Mouse (Mus musculus): ENCODE measurements around the gene Setd2.
A peak's percentile ranks its signal among the peaks of the same experiment; 100 is the strongest.

The Setd2 gene

GRCm38 (mm10) chr9:110654726-110655650 lies 122.6 kb downstream of the Setd2 start:
- DNase-seq (ENCODE audit: low read depth): no peak

DNA sequence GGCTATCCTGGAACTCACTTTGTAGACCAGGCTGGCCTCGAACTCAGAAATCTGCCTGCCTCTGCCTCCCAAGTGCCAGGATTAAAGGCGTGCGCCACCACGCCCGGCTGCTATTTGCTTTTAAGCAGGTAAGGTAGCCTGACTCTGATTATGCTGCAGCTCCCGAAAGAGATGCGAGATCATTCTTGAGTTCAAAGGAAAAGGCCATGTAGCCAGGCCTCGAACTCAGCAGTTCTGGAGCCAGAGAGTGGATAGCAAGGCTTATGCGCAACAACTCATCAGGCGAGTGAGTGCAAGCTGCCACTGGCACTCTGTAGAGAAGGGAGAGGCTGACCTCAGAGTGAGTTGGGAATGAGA lies 123.2 kb downstream of the Setd2 start:
- no peak for DNase-seq (ENCODE audit: low read depth)

GRCm38 (mm10) chr9:110656249-110657221 lies 124.1 kb downstream of the Setd2 start, which contains the start of gene Ccdc12:
Gene Ccdc12 (plus strand): TSS chr9:110656503.
- peak; percentile 95 for DNase-seq (ENCODE audit: low read depth)

DNA sequence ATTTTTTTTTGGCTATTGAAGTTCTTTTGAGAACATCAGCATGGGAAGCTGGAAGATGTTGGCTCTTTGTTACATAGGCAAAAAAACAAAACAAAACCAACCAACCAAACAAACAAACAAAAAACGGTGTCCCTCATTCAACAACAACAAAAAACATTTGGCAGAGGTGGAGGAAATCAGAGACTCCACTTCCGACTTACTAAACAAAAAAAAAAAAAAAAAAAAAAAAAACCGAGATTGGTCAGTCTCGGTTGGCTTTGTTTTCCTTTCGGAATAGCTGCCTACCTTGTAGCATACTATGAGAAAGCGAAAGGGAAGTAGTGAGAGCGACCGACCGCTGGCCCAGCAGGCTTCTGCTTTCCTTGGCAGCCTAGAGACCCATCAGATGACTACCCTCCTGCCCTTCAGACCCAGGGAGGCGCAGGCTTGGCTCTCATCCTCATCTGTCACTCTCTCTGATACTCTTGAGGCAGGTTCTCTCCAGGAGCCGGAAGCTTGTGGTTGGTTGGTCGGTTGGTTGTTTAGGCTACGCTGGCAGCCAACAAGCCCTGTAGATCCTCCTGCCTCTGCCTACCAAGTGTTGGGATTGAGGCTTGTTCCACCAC lies 125.2 kb downstream of the Setd2 start:
- DNase-seq (ENCODE audit: low read depth): no peak

GRCm38 (mm10) chr9:110659521-110659920 lies 127.1 kb downstream of the Setd2 start:
- no peak for DNase-seq (ENCODE audit: low read depth)

GRCm38 (mm10) chr9:110660208-110660607 lies 127.8 kb downstream of the Setd2 start:
- DNase-seq (ENCODE audit: low read depth): no peak

DNA sequence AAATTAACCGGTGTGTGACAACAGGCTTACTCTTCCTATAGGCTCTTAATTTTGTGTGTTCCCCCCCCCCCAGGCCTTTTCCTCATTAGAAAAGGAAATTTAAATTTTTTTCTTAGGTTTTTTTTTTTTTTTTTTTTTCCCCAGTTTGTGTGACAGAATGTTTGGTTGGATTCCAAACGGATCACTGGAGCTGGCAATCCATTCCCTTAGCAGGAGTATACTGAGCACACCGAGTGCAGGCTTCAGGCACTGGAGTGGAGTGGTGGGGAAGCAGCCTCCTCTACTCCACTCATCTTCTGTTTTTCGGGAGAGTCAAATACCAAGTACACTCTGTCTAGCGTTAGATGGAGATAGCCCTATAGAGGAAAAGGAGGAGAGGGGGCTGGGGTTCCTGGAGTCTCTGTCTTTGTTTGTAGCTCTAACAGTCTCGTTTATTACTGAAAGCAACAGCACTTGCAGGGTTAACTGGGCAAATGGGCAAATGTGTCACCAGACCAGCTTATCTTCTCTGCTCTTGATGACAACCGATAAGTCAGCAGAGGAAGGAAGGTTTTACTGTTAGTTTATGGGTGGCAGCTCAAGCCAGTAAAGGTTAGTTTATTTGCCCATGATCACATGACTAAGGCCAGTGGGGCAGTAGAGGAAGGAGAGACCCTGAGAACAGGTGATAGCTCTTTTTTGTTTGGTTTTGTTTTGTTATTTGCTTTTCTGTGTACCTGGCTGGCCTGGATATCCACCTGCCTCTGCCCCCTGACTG lies 128.6 kb downstream of the Setd2 start:
- DNase-seq (ENCODE audit: low read depth): no peak

DNA sequence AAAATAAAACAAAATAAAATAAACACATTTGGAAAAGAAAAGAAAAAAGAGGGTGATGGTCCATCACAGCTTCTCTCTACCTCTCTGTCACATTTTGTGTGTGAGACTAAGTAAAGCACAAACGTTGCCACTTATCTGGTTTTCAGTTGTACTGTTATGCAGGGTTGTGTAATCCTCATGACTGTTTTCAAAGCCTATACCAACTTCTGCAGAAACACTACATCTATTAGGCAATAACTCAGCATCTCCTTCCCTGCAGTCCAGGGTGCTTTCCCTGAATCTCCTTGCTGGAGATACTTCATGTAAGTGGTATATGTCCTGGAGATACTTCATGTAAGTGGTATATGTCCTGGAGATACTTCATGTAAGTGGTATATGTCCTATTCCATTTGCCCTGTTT lies 130.4 kb downstream of the Setd2 start:
- no peak for DNase-seq (ENCODE audit: low read depth)

GRCm38 (mm10) chr9:110665912-110666311 lies 133.5 kb downstream of the Setd2 start:
- no peak for DNase-seq (ENCODE audit: low read depth)

DNA sequence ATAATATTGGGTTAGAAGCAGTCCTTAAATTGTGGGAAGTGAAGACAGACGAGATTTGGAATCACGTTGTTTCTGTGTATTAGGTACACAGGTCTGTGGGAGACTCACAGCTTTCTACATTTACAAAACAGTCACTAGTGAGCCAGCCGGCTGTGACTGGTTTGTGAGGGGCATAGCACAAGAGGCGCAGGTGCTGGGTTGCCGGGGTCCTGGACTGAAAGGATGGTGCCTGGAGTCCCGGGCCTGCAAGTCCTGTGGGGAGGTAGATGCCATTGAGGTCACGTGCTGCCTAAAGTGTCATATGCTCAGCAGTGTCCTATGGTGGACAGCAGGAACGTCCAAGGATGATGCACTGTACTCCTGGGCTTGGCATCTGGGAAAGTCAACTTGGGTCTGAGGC lies 134.0 kb downstream of the Setd2 start:
- DNase-seq (ENCODE audit: low read depth): no peak

DNA sequence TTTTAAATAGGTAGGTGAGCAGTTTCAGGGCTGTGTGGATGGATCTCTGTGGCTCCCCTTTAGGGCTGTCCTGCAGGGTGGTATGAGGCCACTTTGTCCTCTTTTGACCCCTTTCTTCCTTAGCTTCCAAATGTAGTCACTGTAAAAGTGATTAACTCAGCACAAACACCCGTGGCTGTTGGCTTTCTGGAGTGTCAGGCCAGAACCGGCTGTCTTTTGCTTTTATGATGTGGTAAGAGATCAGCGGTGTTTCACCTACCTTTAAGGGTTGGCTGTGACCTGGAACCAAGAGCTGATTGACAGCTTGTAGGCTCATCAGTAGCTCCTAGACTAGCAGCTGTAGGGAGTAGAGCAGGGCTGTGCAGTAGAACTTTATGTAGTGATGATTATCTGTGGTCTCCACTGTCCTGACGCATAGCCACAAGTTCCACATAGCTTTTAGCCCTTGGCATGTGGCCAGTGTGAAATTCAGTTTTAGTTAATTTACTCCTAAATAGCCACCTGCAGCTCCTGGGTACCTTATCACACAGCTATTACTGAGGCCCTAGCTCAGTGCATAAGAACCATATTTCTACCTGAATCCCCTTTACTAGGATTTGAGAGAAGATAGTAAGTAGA lies 134.9 kb downstream of the Setd2 start:
- no peak for DNase-seq (ENCODE audit: low read depth)
